Mouse (Mus musculus) heart, embryonic 16.5 days (tissue): Measurements from ENCODE around the gene Cyb5d1. TPM values are rescaled to one million over a fixed set of nuclear protein-coding genes. Genes with fewer than 3 reads are reported as not detected.
A peak's percentile ranks its signal among the peaks of the same experiment; 100 is the strongest.

Source experiments
- ATAC-seq: fragments of 200-750 bp; cut with Nextera tagmentation; replicated peaks from 2 replicates; pipeline ENCODE4 v1.8.0; 2017; ENCODE audit warnings: moderate number of reproducible peaks; ENCODE audit not compliant: insufficient read depth, low FRiP score; ENCODE audit errors: extremely low read depth
- H3K27ac ChIP-seq: fragments of 300-500 bp; sonication (generic); 2 replicates; pipeline ENCODE4 v1.5.1; 2014; ENCODE audit warnings: mild to moderate bottlenecking, low read length, control low read depth, moderate library complexity
- H3K27me3 ChIP-seq: fragments of 300-500 bp; sonication (generic); 2 replicates; pipeline ENCODE4 v1.6.1; 2014; ENCODE audit warnings: low read length, mixed read lengths; ENCODE audit not compliant: control insufficient read depth, insufficient read depth
- H3K36me3 ChIP-seq: fragments of 300-500 bp; sonication (generic); 2 replicates; pipeline ENCODE4 v1.6.1; 2014; ENCODE audit not compliant: control insufficient read depth, insufficient read depth
- H3K4me1 ChIP-seq: fragments of 300-500 bp; sonication (generic); 2 replicates; pipeline ENCODE4 v1.6.1; 2014; ENCODE audit warnings: low read length, mixed read lengths; ENCODE audit not compliant: control insufficient read depth, insufficient read depth
- H3K4me2 ChIP-seq: fragments of 300-500 bp; sonication (generic); 2 replicates; pipeline ENCODE4 v1.6.1; 2014; ENCODE audit warnings: low read depth, mild to moderate bottlenecking, control low read depth, low read length
- H3K4me3 ChIP-seq: fragments of 300-500 bp; sonication (generic); 2 replicates; pipeline ENCODE4 v1.5.1; 2014; ENCODE audit warnings: mild to moderate bottlenecking, control low read depth, low read length
- H3K9ac ChIP-seq: fragments of 300-500 bp; sonication (generic); 2 replicates; pipeline ENCODE4 v1.6.1; 2014; ENCODE audit warnings: low read length, control low read depth
- H3K9me3 ChIP-seq: fragments of 300-500 bp; sonication (generic); replicated peaks from 2 replicates; pipeline ENCODE4 v1.6.1; 2016; ENCODE audit warnings: low read length; ENCODE audit not compliant: control insufficient read depth
- WGBS: fragments of 180-500 bp; shearing (Covaris S2); extraction: QIAGEN DNeasy Blood & Tissue Kit; methylation state at CpG from one replicate; pipeline ENCODE4 v1.1.7; 2014; 5-methylcytosine and 5-hydroxymethylcytosine counted together
- polyA plus RNA-seq: library from polyadenylated mRNA; unstranded; fragments of >200 nt; fragmentation: Nextera tagmentation; extraction: Ambion mirVana; gene quantifications from 2 replicates; pipeline ENCODE4 v1.2.1, GENCODE M21; 2015

The Cyb5d1 gene
- polyA plus RNA-seq, 1 experiment from 2014 or later: 27.6 TPM

DNA sequence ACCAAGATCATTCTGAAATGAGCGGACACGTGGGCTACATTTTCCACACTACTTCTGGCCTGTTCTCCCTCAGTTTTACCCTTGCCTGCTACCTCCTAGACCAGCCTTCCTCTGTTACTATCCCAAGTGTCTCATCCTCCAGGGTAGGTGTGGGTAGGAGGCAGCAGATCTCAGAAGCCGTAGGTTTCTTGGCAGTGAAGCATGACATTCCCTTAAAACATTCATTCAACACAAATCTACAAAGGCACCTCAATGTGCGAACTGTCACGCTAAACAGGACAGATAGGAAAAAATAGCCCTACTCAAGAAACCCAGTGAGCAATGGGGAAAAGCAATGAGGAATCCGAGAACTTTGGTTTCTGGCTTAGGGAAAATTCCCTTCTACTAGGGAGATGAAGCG, 17.1 kb upstream of the Cyb5d1 start:
- H3K4me2 ChIP-seq: peak overlapping the region; percentile 29
- 61% methylated on average over 7 of the region's 7 CpGs for WGBS
- ATAC-seq: no peak
- peaks cover 8% of the 10 kb centered on the region for H3K36me3 ChIP-seq
- H3K9ac ChIP-seq: peak overlapping the region; percentile 91
- peaks cover 51% of the 10 kb centered on the region for H3K4me1 ChIP-seq
- H3K9me3 ChIP-seq: no peaks in the 10 kb centered on the region
- H3K27ac ChIP-seq: peak overlapping the region; percentile 98
- no peaks in the 10 kb centered on the region for H3K27me3 ChIP-seq
- H3K4me3 ChIP-seq: peak overlapping the region; percentile 68

DNA sequence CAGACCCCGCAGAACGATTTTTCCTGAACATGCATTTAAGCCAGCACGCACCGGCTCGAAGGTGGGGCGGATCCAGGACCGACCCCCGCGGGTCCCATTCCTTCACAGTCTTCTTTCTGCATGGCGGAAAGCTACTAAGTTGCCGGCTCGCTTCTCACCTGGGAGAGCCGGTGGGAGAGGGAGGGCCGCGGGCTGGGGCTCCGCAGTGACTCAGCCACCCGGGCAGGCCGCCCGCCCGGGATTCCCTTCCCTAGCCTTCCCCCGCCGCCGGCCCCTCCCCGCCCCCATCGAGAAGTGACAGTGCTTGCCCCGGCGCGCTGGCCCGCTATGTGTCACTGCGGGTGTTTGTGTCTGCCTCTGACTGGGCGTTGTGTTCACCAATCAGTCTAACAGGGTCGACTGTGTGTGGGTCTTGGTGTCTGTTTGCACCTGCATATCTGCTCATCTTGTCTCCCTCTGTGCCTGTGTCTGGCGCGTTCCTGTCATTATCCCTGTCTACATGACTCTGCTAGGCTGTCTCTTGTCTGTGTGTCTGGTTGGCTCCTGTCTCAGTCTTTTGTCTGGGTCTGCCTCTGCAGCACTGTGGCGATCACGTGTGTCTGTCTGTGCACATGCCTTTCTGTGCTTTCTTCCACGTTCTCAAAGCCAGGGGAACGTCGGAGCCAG, 16.2 kb upstream of the Cyb5d1 start:
- Histone ChIP-seq H3K36me3 (peaks cover 16% of the 10 kb centered on the region), H3K4me1 (peaks cover 45% of the 10 kb centered on the region), H3K27ac (peak overlapping the region; percentile 98), H3K9ac (peak overlapping the region; percentile 91), H3K9me3 (no peaks in the 10 kb centered on the region), H3K27me3 (no peaks in the 10 kb centered on the region), H3K4me2 (peak overlapping the region; percentile 98), H3K4me3 (peak overlapping the region; percentile 68)
- ATAC-seq: peak; percentile 15
- WGBS: under 1% methylated on average over 39 of the region's 39 CpGs

DNA sequence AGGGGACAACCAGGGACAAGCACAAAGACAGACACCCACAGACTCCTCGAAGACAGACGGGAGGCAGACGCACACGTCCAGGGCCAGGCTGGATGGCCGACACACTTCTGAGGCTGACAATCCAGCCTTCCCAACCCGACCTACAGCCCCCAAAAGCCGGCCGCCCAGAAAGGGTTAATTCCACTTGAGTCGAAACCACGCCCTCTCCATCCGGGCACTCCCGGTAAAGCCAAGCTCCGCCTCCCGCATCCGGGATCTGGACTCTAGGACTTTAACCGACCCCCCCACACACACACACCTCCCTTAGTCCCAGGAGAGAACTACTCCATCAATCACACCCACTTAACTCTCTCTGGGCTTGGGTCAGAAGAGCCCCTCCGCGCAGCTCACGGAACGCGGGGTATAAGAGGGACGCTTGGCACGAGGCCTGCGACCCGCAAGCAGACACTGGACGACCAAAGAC, 15.7 kb upstream of the Cyb5d1 start:
- H3K4me1 ChIP-seq: peaks cover 42% of the 10 kb centered on the region
- ATAC-seq: peak; percentile 63
- whole genome bisulfite sequencing: under 1% methylated on average over 26 of the region's 26 CpGs

DNA sequence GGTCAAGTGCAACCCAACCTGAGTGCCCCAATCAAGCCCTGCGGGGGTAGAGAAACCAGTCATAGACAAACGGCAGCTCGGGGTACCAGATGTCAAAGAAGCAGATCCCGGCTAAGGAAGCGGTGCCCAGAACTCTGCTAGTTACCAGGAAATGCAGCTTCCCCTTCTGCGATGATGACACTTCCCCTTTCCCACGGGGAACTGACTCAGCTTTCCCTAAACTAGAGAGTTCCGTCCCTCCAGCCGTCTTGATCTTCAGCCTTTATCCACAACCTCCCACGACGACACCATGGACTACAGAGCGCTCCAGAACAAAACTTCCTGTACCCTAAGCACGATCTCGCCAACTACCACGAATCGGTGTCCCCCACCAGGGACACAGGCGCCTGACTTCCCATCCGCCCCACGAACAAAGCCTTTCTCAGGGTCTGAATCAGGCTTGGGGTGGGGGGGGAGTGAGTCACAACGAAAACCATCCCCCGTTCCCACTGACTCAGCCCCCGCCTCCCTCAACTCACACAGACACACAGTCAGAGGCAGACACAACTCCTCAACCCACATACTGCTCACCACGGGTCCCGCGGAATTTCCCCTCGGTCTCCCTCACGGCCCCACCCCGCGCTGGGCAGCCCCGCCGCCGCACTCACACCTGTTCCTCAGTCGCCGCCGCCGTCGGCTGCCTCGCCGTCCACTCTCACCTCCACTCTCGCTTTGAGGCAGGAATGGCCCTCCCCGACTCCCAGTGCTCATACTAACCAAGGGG, 15.1 kb upstream of the Cyb5d1 start:
- H3K9me3 ChIP-seq: no peaks in the 10 kb centered on the region
- peak overlapping the region; percentile 68 for H3K4me3 ChIP-seq
- peaks cover 42% of the 10 kb centered on the region for H3K4me1 ChIP-seq
- peaks cover 28% of the 10 kb centered on the region for H3K36me3 ChIP-seq
- ATAC-seq: no peak
- H3K27ac ChIP-seq: peak overlapping the region; percentile 98
- H3K9ac ChIP-seq: peak overlapping the region; percentile 91
- H3K4me2 ChIP-seq: peak overlapping the region; percentile 98
- no peaks in the 10 kb centered on the region for H3K27me3 ChIP-seq
- under 1% methylated on average over 41 of the region's 41 CpGs for WGBS

More for the DNA sequence above, 15.7 kb upstream of the Cyb5d1 start:
- H3K27ac ChIP-seq: peak overlapping the region; percentile 98
- peak overlapping the region; percentile 91 for H3K9ac ChIP-seq
- H3K27me3 ChIP-seq: no peaks in the 10 kb centered on the region
- peak overlapping the region; percentile 68 for H3K4me3 ChIP-seq
- no peaks in the 10 kb centered on the region for H3K9me3 ChIP-seq
- peaks cover 21% of the 10 kb centered on the region for H3K36me3 ChIP-seq
- H3K4me2 ChIP-seq: peak overlapping the region; percentile 98

DNA sequence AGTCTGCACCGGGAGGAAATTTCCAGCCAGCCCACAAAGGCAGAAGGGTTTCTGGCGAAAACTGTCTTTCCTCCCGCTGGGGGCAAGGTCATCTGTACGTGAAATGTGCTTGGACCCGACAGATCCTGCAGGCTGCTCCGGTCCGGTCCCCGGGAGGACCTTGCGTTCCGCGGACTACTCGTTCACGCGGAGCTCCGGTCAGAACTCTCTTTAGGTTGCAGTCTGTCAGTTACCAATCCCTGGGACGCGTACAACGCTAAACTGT, 14.5 kb upstream of the Cyb5d1 start:
- WGBS: under 1% methylated on average over 18 of the region's 18 CpGs
- Histone ChIP-seq H3K27me3 (no peaks in the 10 kb centered on the region), H3K4me1 (peaks cover 41% of the 10 kb centered on the region), H3K27ac (peak overlapping the region; percentile 98), H3K4me3 (peak overlapping the region; percentile 68), H3K36me3 (peaks cover 33% of the 10 kb centered on the region), H3K9me3 (no peaks in the 10 kb centered on the region), H3K9ac (peak overlapping the region; percentile 91), H3K4me2 (peak overlapping the region; percentile 98)
- ATAC-seq: no peak

DNA sequence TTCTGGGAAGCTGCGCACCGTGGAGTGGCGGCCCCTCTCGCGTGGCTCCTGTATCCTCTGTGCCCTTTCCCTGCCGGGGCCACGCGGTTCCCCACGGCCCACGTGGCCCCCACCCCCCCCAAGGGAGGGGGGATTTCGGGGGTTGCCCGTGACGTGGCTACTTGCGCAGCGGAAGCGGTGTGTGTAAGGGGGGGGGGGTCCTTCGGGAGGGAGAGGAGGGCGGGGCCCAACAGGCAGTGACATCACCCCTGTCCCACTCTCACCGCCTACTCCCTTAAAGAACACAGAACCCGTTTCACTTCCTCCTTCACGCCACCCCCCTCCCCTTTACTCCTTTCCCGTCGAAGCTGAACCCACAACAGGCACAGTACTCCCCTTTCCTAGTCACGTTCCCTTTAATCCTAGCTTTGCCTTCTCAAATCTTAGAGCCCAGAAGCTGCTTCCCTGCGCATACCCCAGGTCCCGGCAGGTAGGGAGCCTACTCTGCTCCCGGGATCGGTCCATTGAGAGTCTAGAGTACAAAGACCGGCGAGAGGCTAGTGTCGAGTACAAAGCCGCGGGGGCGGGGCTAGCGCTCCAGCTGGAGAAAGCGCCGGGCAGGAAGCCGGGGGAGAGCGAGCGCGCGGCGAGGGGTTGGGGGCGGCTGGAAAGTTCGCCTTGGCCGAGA, 14.1 kb upstream of the Cyb5d1 start:
- under 1% methylated on average over 44 of the region's 46 CpGs for WGBS
- H3K4me1 ChIP-seq: peaks cover 36% of the 10 kb centered on the region
- H3K36me3 ChIP-seq: peaks cover 37% of the 10 kb centered on the region
- peak overlapping the region; percentile 91 for H3K9ac ChIP-seq
- no peaks in the 10 kb centered on the region for H3K27me3 ChIP-seq
- H3K4me3 ChIP-seq: peak overlapping the region; percentile 68
- ATAC-seq: peak; percentile 60
- H3K27ac ChIP-seq: peak overlapping the region; percentile 98
- peak overlapping the region; percentile 98 for H3K4me2 ChIP-seq
- no peaks in the 10 kb centered on the region for H3K9me3 ChIP-seq

DNA sequence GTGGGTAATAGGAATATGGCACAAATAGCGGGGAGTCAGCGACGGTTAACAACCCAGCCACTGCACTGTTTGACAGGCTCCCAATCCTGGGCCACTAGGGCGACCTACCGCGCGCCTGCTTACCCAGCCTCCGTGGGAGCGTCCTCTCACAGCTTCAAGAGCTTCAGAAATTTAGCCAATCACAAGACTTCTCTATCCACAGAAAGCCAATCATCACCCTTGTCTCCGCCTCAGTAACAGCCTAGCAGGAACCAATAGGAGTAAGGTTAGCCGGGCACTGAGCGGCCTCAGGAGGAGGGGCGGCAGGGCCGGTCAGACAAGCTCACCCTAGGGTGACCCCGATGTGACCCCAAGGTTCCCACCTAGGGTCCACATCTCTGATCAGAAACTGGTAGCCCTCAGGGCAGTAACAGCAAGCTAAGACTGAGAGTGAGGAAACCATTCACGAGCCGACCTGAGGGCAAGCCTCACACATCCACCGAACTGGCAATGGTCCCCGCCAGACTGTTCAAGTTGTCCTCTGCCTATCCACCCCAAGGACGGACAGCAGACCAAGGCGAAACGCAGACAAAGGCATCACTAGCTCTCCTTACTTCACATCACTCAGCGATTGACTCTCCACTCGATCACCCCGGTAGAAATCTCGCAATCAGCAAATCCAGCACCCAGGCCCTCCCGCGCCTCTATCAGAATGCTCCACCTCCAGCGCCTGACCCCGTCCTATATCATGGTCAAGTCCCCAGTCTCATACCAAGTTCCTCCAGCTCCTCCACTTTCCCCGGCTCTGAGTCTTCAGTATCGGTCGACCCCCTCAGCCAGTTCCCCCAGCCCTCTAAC, 13.3 kb upstream of the Cyb5d1 start:
- Histone ChIP-seq H3K27me3 (no peaks in the 10 kb centered on the region), H3K4me2 (peak overlapping the region; percentile 98), H3K36me3 (peaks cover 43% of the 10 kb centered on the region), H3K27ac (peak overlapping the region; percentile 98), H3K9ac (peak overlapping the region; percentile 91), H3K9me3 (no peaks in the 10 kb centered on the region), H3K4me3 (peak overlapping the region; percentile 68), H3K4me1 (peaks cover 29% of the 10 kb centered on the region)
- WGBS: under 1% methylated on average over 33 of the region's 33 CpGs
- peak; percentile 61 for ATAC-seq

DNA sequence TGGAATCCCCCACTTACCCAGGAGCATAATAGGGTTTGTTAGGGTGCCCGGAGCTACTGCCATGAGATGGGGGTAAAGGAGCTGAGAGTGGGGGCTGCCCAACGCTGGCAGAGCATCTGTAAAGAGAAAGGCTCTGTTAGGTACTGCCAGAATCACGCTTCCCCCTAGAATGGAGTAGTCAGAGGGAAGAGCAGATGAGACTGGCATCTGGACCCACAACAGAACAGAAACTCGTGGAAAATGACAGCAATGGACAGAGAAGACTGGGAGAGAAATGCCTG, 12.2 kb upstream of the Cyb5d1 start:
- Histone ChIP-seq H3K27ac (no peak overlapping the region), H3K9ac (no peak overlapping the region), H3K27me3 (no peaks in the 10 kb centered on the region), H3K36me3 (peaks cover 46% of the 10 kb centered on the region), H3K9me3 (no peaks in the 10 kb centered on the region), H3K4me2 (no peak overlapping the region), H3K4me1 (peaks cover 18% of the 10 kb centered on the region), H3K4me3 (no peak overlapping the region)
- 74% methylated on average over 4 of the region's 4 CpGs for WGBS
- no peak for ATAC-seq
